Mouse (Mus musculus): ENCODE measurements at regions not wholly inside any gene's neighbourhood (a gene's known extent, or its start where the extent isn't known, plus 50 kb on each side); places are given as distances from the start of the nearest gene placed in this dataset.

GRCm38 (mm10) chr16:90626035-90626670 is 101.1 kb downstream of the Mis18a start:
- intact Hi-C loops (cut with DNase I), result loop anchor here (10.0 kb wide), 1 partner anchor 241 kb away; the partner anchor contains the start of gene Hunk
- H3K4me3 ChIP-seq, result no peak overlapping the region
- no peak for TF ChIP-seq CTCF (IDR thresholded peaks at IDR 0.05)
- no peak for DNase-seq
- no peak overlapping the region for H3K27ac ChIP-seq

- intact Hi-C loops (cut with DNase I), result loop anchor here (10.0 kb wide), 1 partner anchor 241 kb away; the partner anchor contains the start of gene Hunk
- DNase-seq, result no peak
- no peak for TF ChIP-seq CTCF (IDR thresholded peaks at IDR 0.05)
- Histone ChIP-seq H3K4me3 (no peak overlapping the region), H3K27ac (no peak overlapping the region)
These were observed 101.7 kb downstream of the Mis18a start for GRCm38 (mm10) chr16:90625301-90626034.

GRCm38 (mm10) chr16:90624039-90624625 is 103.1 kb downstream of the Mis18a start:
- DNase-seq, result peak; percentile 82
- Histone ChIP-seq H3K27ac (peak overlapping the region; percentile 56), H3K4me3 (peak overlapping the region; percentile 65)
- no peak for TF ChIP-seq CTCF (IDR thresholded peaks at IDR 0.05)
- intact Hi-C loops (cut with DNase I), result loop anchor here (10.0 kb wide), 1 partner anchor 239 kb away; the partner anchor contains the start of gene Hunk

- no peak for TF ChIP-seq CTCF (IDR thresholded peaks at IDR 0.05)
- intact Hi-C loops (cut with DNase I), result loop anchor here (10.0 kb wide), 1 partner anchor 238 kb away; the partner anchor contains the start of gene Hunk
- no peak overlapping the region for H3K27ac ChIP-seq
- no peak overlapping the region for H3K4me3 ChIP-seq
- DNase-seq, result no peak
These were observed 104.5 kb downstream of the Mis18a start for GRCm38 (mm10) chr16:90622677-90623225.

GRCm38 (mm10) chr16:90621761-90622411 is 105.3 kb downstream of the Mis18a start:
- H3K27ac ChIP-seq, result peak overlapping the region; percentile 24; the same call in 1 of the 2 replicates
- intact Hi-C loops (cut with DNase I), result loop anchor here (10.0 kb wide), 1 partner anchor 237 kb away; the partner anchor contains the start of gene Hunk
- peak; percentile 24 for DNase-seq
- no peak overlapping the region for H3K4me3 ChIP-seq
- TF ChIP-seq CTCF (IDR thresholded peaks at IDR 0.05), result no peak

GRCm38 (mm10) chr16:90619565-90620311 is 107.5 kb downstream of the Mis18a start:
- Histone ChIP-seq H3K4me3 (no peak overlapping the region), H3K27ac (no peak overlapping the region)
- intact Hi-C loops (cut with DNase I), result loop anchor here (10.0 kb wide), 1 partner anchor 235 kb away; the partner anchor contains the start of gene Hunk
- DNase-seq, result no peak
- TF ChIP-seq CTCF (IDR thresholded peaks at IDR 0.05), result no peak

GRCm38 (mm10) chr16:90615791-90616190 is 111.4 kb downstream of the Mis18a start:
- no peak overlapping the region for H3K27ac ChIP-seq
- intact Hi-C loops (cut with DNase I), result no loop called here
- no peak overlapping the region for H3K4me3 ChIP-seq
- no peak for TF ChIP-seq CTCF (IDR thresholded peaks at IDR 0.05)
- DNase-seq, result no peak

GRCm38 (mm10) chr16:90614137-90614536 is 113.1 kb downstream of the Mis18a start:
- TF ChIP-seq CTCF (IDR thresholded peaks at IDR 0.05), result no peak
- Histone ChIP-seq H3K27ac (no peak overlapping the region), H3K4me3 (no peak overlapping the region)
- intact Hi-C loops (cut with DNase I), result no loop called here
- no peak for DNase-seq

GRCm38 (mm10) chr16:90610097-90610808 is 117.0 kb downstream of the Mis18a start:
- intact Hi-C loops (cut with DNase I), result no loop called here
- no peak for DNase-seq
- no peak overlapping the region for H3K4me3 ChIP-seq
- H3K27ac ChIP-seq, result no peak overlapping the region
- no peak for TF ChIP-seq CTCF (IDR thresholded peaks at IDR 0.05)

- Histone ChIP-seq H3K4me3 (no peak overlapping the region), H3K27ac (no peak overlapping the region)
- no peak for DNase-seq
- intact Hi-C loops (cut with DNase I), result no loop called here
- TF ChIP-seq CTCF (IDR thresholded peaks at IDR 0.05), result no peak
These were observed 127.8 kb downstream of the Mis18a start for GRCm38 (mm10) chr16:90599329-90599870.

GRCm38 (mm10) chr16:90598727-90599126 is 128.5 kb downstream of the Mis18a start:
- no peak for DNase-seq
- H3K27ac ChIP-seq, result no peak overlapping the region
- no peak for TF ChIP-seq CTCF (IDR thresholded peaks at IDR 0.05)
- no peak overlapping the region for H3K4me3 ChIP-seq
- intact Hi-C loops (cut with DNase I), result no loop called here

Measured in gastrocnemius, adult 2 months (tissue).